In the genomic region with DNA sequence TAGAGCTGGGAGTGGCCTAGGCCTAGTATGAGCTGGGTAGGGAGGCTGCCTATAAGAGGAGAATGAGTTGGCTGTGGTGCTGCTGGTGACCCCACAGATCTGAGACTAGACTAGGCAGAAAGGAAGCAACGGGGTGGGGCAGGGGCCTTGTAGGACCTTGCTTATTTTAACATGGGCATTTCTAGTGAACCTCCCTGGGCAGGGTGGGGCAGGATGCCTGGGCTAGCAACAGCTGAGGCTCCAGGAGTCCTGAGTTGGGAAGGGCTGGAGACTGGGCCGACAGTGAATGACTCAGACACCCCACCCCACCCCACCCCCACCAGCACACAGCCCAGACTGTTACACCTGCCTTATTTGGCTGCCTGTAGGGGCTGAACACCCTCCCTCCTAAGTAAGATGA, we compare ENCODE assay signal across 17 mouse cellular contexts. TPM values are rescaled to one million over a fixed set of nuclear protein-coding genes. Genes with fewer than 3 reads are reported as not detected.
DNase-seq lines count a peak whose midpoint lies in the region; ATAC-seq and TF ChIP-seq lines count a peak whose summit lies in the region.
"Had no signal": no experiment of that assay in that cellular context is flagged by ENCODE, and none has a peak within 500 bp of the region (broad histone marks: within the 10 kb centered on the region; RNA-seq: fewer than 3 reads in every experiment).

No protein-coding gene starts in this region.

- H3K9ac ChIP-seq in heart, embryonic 12.5 days, result no peak overlapping the region
- H3K9ac ChIP-seq in stomach, embryonic 15.5 days, result no peak overlapping the region
- H3K9ac ChIP-seq in hindbrain, embryonic 11.5 days (ENCODE audit: low read depth, low read length), result no peak overlapping the region
- H3K9ac ChIP-seq: liver, embryonic 13.5 days had no signal

- H3K36me3 ChIP-seq in heart, embryonic 12.5 days, result peaks cover 80% of the 10 kb centered on the region
- peaks cover 58% of the 10 kb centered on the region for H3K36me3 ChIP-seq in stomach, embryonic 15.5 days
- H3K36me3 ChIP-seq in hindbrain, embryonic 11.5 days (ENCODE audit: control insufficient read depth, insufficient read depth, low read length), result peaks cover 9% of the 10 kb centered on the region; the same call in 1 of the 2 replicates

- 72% methylated on average over 2 of the region's 2 CpGs for WGBS in heart, embryonic 12.5 days
- 53% methylated on average over 2 of the region's 2 CpGs for WGBS in stomach, embryonic 15.5 days
- WGBS in hindbrain, embryonic 11.5 days, result 94% methylated on average over 1 of the region's 2 CpGs

- ATAC-seq in heart, embryonic 12.5 days (ENCODE audit: insufficient number of reproducible peaks, low FRiP score), result no peak
- ATAC-seq in stomach, embryonic 15.5 days (ENCODE audit: insufficient read depth, low FRiP score, low read depth), result 0 out of 2 replicates have a peak, but pooled peaks have one; percentile 16
- no peak for ATAC-seq in hindbrain, embryonic 11.5 days (ENCODE audit: low FRiP score)

- H3K9me3 ChIP-seq in heart, embryonic 12.5 days (replicated peaks), result no peaks in the 10 kb centered on the region
- H3K9me3 ChIP-seq in stomach, embryonic 15.5 days, result no peaks in the 10 kb centered on the region
- no peaks in the 10 kb centered on the region for H3K9me3 ChIP-seq in hindbrain, embryonic 11.5 days (ENCODE audit: control insufficient read depth, low read length)
- H3K9me3 ChIP-seq: liver, embryonic 13.5 days had no signal

- no peak overlapping the region for H3K4me2 ChIP-seq in heart, embryonic 12.5 days
- no peak overlapping the region for H3K4me2 ChIP-seq in stomach, embryonic 15.5 days
- H3K4me2 ChIP-seq in hindbrain, embryonic 11.5 days (replicated peaks; ENCODE audit: low read depth, low read length), result no peak overlapping the region
- H3K4me2 ChIP-seq: liver, embryonic 13.5 days had no signal

- H3K27me3 ChIP-seq in heart, embryonic 12.5 days (replicated peaks), result no peaks in the 10 kb centered on the region
- H3K27me3 ChIP-seq in stomach, embryonic 15.5 days (replicated peaks), result no peaks in the 10 kb centered on the region
- no peaks in the 10 kb centered on the region for H3K27me3 ChIP-seq in hindbrain, embryonic 11.5 days (ENCODE audit: control insufficient read depth, insufficient read depth, low read length)
- H3K27me3 ChIP-seq: liver, embryonic 13.5 days had no signal

- DNase-seq in heart, adult 18-20 months, result peak; percentile 17 to 52
- no peak for DNase-seq in left cerebral cortex, adult 2 months (ENCODE audit: extremely low spot score in 1 of 2, low spot score in 2 of 2)
- DNase-seq in left cerebral cortex, postnatal 4 days, result no peak
- peak; percentile 27 for DNase-seq in NIH3T3 (ENCODE audit: low read depth)
- DNase-seq in hindbrain, embryonic 11.5 days (ENCODE audit: low spot score), result no peak
- no peak for DNase-seq in spleen, postnatal 14 days (ENCODE audit: low spot score in 2 of 2)
- DNase-seq: cerebellum, postnatal 14 days; liver, embryonic 13.5 days; lung, postnatal 14 days; retina, postnatal 1 day had no signal

- peaks cover 44% of the 10 kb centered on the region for H3K4me1 ChIP-seq in heart, embryonic 12.5 days (replicated peaks)
- peaks cover 19% of the 10 kb centered on the region for H3K4me1 ChIP-seq in stomach, embryonic 15.5 days
- no peaks in the 10 kb centered on the region; the same call in 1 of the 2 replicates for H3K4me1 ChIP-seq in hindbrain, embryonic 11.5 days (replicated peaks; ENCODE audit: control insufficient read depth, insufficient read depth, low read length)

- no peak for TF ChIP-seq CTCF in left cerebral cortex, adult 2 months (IDR thresholded peaks at IDR 0.05)

- intact Hi-C loops in left cerebral cortex, adult 2 months (cut with DNase I), result no loop called here
- intact Hi-C loops in left cerebral cortex, postnatal 4 days (cut with DNase I), result no loop called here

- H3K27ac ChIP-seq in heart, embryonic 12.5 days (ENCODE audit: poor library complexity, severe bottlenecking), result no peak overlapping the region
- peak overlapping the region; percentile 8; the same call in 1 of the 2 replicates for H3K27ac ChIP-seq in left cerebral cortex, adult 2 months
- H3K27ac ChIP-seq in stomach, embryonic 15.5 days, result no peak overlapping the region
- no peak overlapping the region for H3K27ac ChIP-seq in hindbrain, embryonic 11.5 days (ENCODE audit: low read depth, low read length)
- H3K27ac ChIP-seq: kidney, postnatal 0 days; liver, embryonic 13.5 days had no signal

- no peak overlapping the region for H3K4me3 ChIP-seq in heart, embryonic 12.5 days
- no peak overlapping the region for H3K4me3 ChIP-seq in left cerebral cortex, adult 2 months
- H3K4me3 ChIP-seq in stomach, embryonic 15.5 days (replicated peaks), result no peak overlapping the region
- no peak overlapping the region for H3K4me3 ChIP-seq in hindbrain, embryonic 11.5 days (ENCODE audit: low read depth, low read length)
- H3K4me3 ChIP-seq: liver, embryonic 13.5 days had no signal

RNA-seq across cellular contexts. Expression of gene Tssc4, which starts 6.3 kb away (rescaled TPM):
- total RNA-seq in heart, adult 18-20 months (2021), result 10 to 100 TPM; 13.1 to 14.9 TPM
- polyA plus RNA-seq in heart, embryonic 12.5 days (2016; fragmentation: Nextera tagmentation; extraction: Ambion mirVana), result 57.1 and 61.7 TPM in 2 replicates
- total RNA-seq in left cerebral cortex, adult 2 months (2021), result 10 to 100 TPM; 38.0 to 41.5 TPM
- 10 to 100 TPM; 41.6 to 44.8 TPM for total RNA-seq in left cerebral cortex, postnatal 4 days (2021)
- polyA plus RNA-seq in stomach, embryonic 15.5 days (2015; fragmentation: Nextera tagmentation; extraction: Ambion mirVana), result 78.7 and 84.8 TPM in 2 replicates
- polyA plus RNA-seq in hindbrain, embryonic 11.5 days (2014; fragmentation: Nextera tagmentation; extraction: Ambion mirVana), result 59.0 and 63.8 TPM in 2 replicates

RNA-seq across cellular contexts. Expression of gene Cd81, which starts 10.2 kb away (rescaled TPM):
- 100 to 1,000 TPM; 410 to 413 TPM for total RNA-seq in heart, adult 18-20 months (2021)
- polyA plus RNA-seq in heart, embryonic 12.5 days (2016; fragmentation: Nextera tagmentation; extraction: Ambion mirVana), result 701 and 712 TPM in 2 replicates
- total RNA-seq in left cerebral cortex, adult 2 months (2021), result 100 to 1,000 TPM; 380 to 388 TPM
- total RNA-seq in left cerebral cortex, postnatal 4 days (2021), result 100 to 1,000 TPM; 249 to 263 TPM
- polyA plus RNA-seq in stomach, embryonic 15.5 days (2015; fragmentation: Nextera tagmentation; extraction: Ambion mirVana), result 551 and 575 TPM in 2 replicates
- 263 and 264 TPM in 2 replicates for polyA plus RNA-seq in hindbrain, embryonic 11.5 days (2014; fragmentation: Nextera tagmentation; extraction: Ambion mirVana)

RNA-seq across cellular contexts. Expression of gene Trpm5, which starts 31.7 kb away (rescaled TPM):
- total RNA-seq in heart, adult 18-20 months (2021), result under 1 TPM in 1 of 2 experiments, not detected in 1; 0.10 TPM
- 3.8 and 4.3 TPM in 2 replicates for polyA plus RNA-seq in heart, embryonic 12.5 days (2016; fragmentation: Nextera tagmentation; extraction: Ambion mirVana)
- not detected for total RNA-seq in left cerebral cortex, adult 2 months (2021)
- under 1 TPM; 0.38 TPM for total RNA-seq in left cerebral cortex, postnatal 4 days (2021)
- 14.1 and 16.0 TPM in 2 replicates for polyA plus RNA-seq in stomach, embryonic 15.5 days (2015; fragmentation: Nextera tagmentation; extraction: Ambion mirVana)
- 0.27 and 0.88 TPM in 2 replicates for polyA plus RNA-seq in hindbrain, embryonic 11.5 days (2014; fragmentation: Nextera tagmentation; extraction: Ambion mirVana)
- total RNA-seq: left cerebral cortex, postnatal 25 days had no signal

RNA-seq across cellular contexts. Expression of gene Kcnq1, which starts 43.5 kb away (rescaled TPM):
- 10 to 100 TPM; 33.8 to 36.4 TPM for total RNA-seq in heart, adult 18-20 months (2021)
- 12.9 and 15.8 TPM in 2 replicates for polyA plus RNA-seq in heart, embryonic 12.5 days (2016; fragmentation: Nextera tagmentation; extraction: Ambion mirVana)
- 1 to 10 TPM in 1 of 2 experiments, under 1 TPM in 1; 0.61 to 1.2 TPM for total RNA-seq in left cerebral cortex, adult 2 months (2021)
- total RNA-seq in left cerebral cortex, postnatal 4 days (2021), result 1 to 10 TPM; 1.1 to 1.5 TPM
- 9.1 and 13.2 TPM in 2 replicates for polyA plus RNA-seq in stomach, embryonic 15.5 days (2015; fragmentation: Nextera tagmentation; extraction: Ambion mirVana)
- polyA plus RNA-seq in hindbrain, embryonic 11.5 days (2014; fragmentation: Nextera tagmentation; extraction: Ambion mirVana), result 1.7 and 2.5 TPM in 2 replicates
- total RNA-seq: hematopoietic stem cell, adult 5-6 weeks had no signal
- polyA plus RNA-seq: C2C12 had no signal

RNA-seq across cellular contexts. Expression of gene Tspan32, which starts 57.9 kb away (rescaled TPM):
- total RNA-seq in heart, adult 18-20 months (2021), result 1 to 10 TPM in 1 of 2 experiments, under 1 TPM in 1; 0.69 to 2.6 TPM
- polyA plus RNA-seq in heart, embryonic 12.5 days (2016; fragmentation: Nextera tagmentation; extraction: Ambion mirVana), result 7.0 and 7.7 TPM in 2 replicates
- total RNA-seq in left cerebral cortex, adult 2 months (2021), result under 1 TPM in 1 of 2 experiments, not detected in 1; 0.07 TPM
- not detected for total RNA-seq in left cerebral cortex, postnatal 4 days (2021)
- polyA plus RNA-seq in stomach, embryonic 15.5 days (2015; fragmentation: Nextera tagmentation; extraction: Ambion mirVana), result 3.6 and 7.3 TPM in 2 replicates
- polyA plus RNA-seq in hindbrain, embryonic 11.5 days (2014; fragmentation: Nextera tagmentation; extraction: Ambion mirVana), result 5.8 and 8.3 TPM in 2 replicates
- total RNA-seq: layer of hippocampus, postnatal 10 days had no signal

Comparison
In these comparisons a context has a peak if more than half of its experiments do, and no peak if none do; other contexts are left out.
1. DNase-seq: peak in heart, adult 18-20 months (2 of 2) and NIH3T3 (single experiment); none in left cerebral cortex, adult 2 months (0 of 2), left cerebral cortex, postnatal 4 days (single experiment), hindbrain, embryonic 11.5 days (single experiment) and spleen, postnatal 14 days (0 of 2).